ENCODE assay signal across 19 mouse cellular contexts in the genomic region with DNA sequence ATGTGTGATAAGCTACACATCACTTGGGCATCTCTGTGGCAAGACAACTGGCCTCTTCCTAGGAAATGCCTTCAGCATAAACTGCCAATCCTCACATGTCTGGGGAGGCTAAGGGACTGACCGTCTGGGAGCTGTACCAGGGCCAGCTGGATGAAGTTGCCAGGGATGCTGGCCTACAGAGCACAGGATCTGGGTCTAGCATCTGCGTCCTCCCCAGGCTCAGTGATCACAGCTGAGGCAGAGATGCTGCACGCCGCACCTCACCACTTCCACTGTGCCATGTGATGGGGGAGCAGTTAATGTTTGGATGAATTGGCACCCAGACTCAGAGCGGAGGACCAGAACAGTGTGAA.
DNase-seq lines count a peak whose midpoint lies in the region; ATAC-seq lines count a peak whose summit lies in the region.
"Had no signal": no experiment of that assay in that cellular context is flagged by ENCODE, and none has a peak within 500 bp of the region (broad histone marks: within the 10 kb centered on the region; RNA-seq: fewer than 3 reads in every experiment).

No protein-coding gene starts in this region.

- no peak for DNase-seq in hindbrain, embryonic 14.5 days (ENCODE audit: low spot score)
- DNase-seq in hindbrain, embryonic 11.5 days (ENCODE audit: low spot score), result no peak
- peak; percentile 43 for DNase-seq in retina, postnatal 1 day
- no peak for DNase-seq in retina, embryonic 14.5 days (ENCODE audit: low spot score)
- DNase-seq in layer of hippocampus, adult 9-11 months, result peak; percentile 12
- DNase-seq in spleen, postnatal 14 days (ENCODE audit: low spot score in 2 of 2), result no peak
- DNase-seq in heart, postnatal 25 days (ENCODE audit: low spot score), result no peak
- DNase-seq: forebrain, postnatal 0 days; gastrocnemius, postnatal 36 days; kidney, adult 8-10 months; thymus, postnatal 25 days had no signal

- no peak overlapping the region for H3K9ac ChIP-seq in hindbrain, embryonic 14.5 days
- H3K9ac ChIP-seq in hindbrain, embryonic 11.5 days (ENCODE audit: low read depth, low read length), result no peak overlapping the region
- no peak overlapping the region for H3K9ac ChIP-seq in intestine, embryonic 15.5 days
- H3K9ac ChIP-seq: forebrain, postnatal 0 days; liver, embryonic 14.5 days; midbrain, embryonic 15.5 days; stomach, embryonic 15.5 days had no signal

- intact Hi-C loops in heart, postnatal 25 days (cut with DNase I), result no loop called here

- H3K4me2 ChIP-seq in hindbrain, embryonic 14.5 days (replicated peaks), result no peak overlapping the region
- H3K4me2 ChIP-seq in hindbrain, embryonic 11.5 days (replicated peaks; ENCODE audit: low read depth, low read length), result no peak overlapping the region
- H3K4me2 ChIP-seq in intestine, embryonic 15.5 days (replicated peaks), result no peak overlapping the region
- H3K4me2 ChIP-seq: heart, embryonic 11.5 days; midbrain, embryonic 15.5 days; stomach, embryonic 15.5 days had no signal

- no peaks in the 10 kb centered on the region for H3K36me3 ChIP-seq in hindbrain, embryonic 14.5 days (replicated peaks; ENCODE audit: control insufficient read depth, insufficient read depth)
- H3K36me3 ChIP-seq in hindbrain, embryonic 11.5 days (ENCODE audit: control insufficient read depth, insufficient read depth, low read length), result no peaks in the 10 kb centered on the region
- no peaks in the 10 kb centered on the region for H3K36me3 ChIP-seq in intestine, embryonic 15.5 days
- H3K36me3 ChIP-seq: embryonic facial prominence, embryonic 10.5 days; limb, embryonic 10.5 days; midbrain, embryonic 15.5 days; stomach, embryonic 15.5 days had no signal

- H3K27ac ChIP-seq in hindbrain, embryonic 14.5 days, result peak overlapping the region; percentile 44
- no peak overlapping the region for H3K27ac ChIP-seq in hindbrain, embryonic 11.5 days (ENCODE audit: low read depth, low read length)
- no peak overlapping the region for H3K27ac ChIP-seq in intestine, embryonic 15.5 days
- H3K27ac ChIP-seq: embryonic facial prominence, embryonic 10.5 days; limb, embryonic 10.5 days; liver, embryonic 14.5 days; midbrain, embryonic 15.5 days; stomach, embryonic 15.5 days had no signal

- H3K27me3 ChIP-seq in hindbrain, embryonic 14.5 days (ENCODE audit: control insufficient read depth, insufficient read depth, low read length), result no peaks in the 10 kb centered on the region
- no peaks in the 10 kb centered on the region for H3K27me3 ChIP-seq in hindbrain, embryonic 11.5 days (ENCODE audit: control insufficient read depth, insufficient read depth, low read length)
- H3K27me3 ChIP-seq in intestine, embryonic 15.5 days (replicated peaks), result no peaks in the 10 kb centered on the region
- H3K27me3 ChIP-seq: midbrain, embryonic 15.5 days; Patski; stomach, embryonic 15.5 days had no signal

- ATAC-seq in hindbrain, embryonic 14.5 days (ENCODE audit: low FRiP score), result peak; percentile 68
- ATAC-seq in hindbrain, embryonic 11.5 days (ENCODE audit: low FRiP score), result no peak
- no peak for ATAC-seq in intestine, embryonic 15.5 days
- ATAC-seq: forebrain, postnatal 0 days; midbrain, embryonic 15.5 days; Patski had no signal

- peaks cover 3% of the 10 kb centered on the region; the same call in 1 of the 2 replicates for H3K4me1 ChIP-seq in hindbrain, embryonic 14.5 days (replicated peaks; ENCODE audit: control insufficient read depth, insufficient read depth, low read length)
- no peaks in the 10 kb centered on the region for H3K4me1 ChIP-seq in hindbrain, embryonic 11.5 days (replicated peaks; ENCODE audit: control insufficient read depth, insufficient read depth, low read length)
- H3K4me1 ChIP-seq in intestine, embryonic 15.5 days (replicated peaks), result no peaks in the 10 kb centered on the region
- H3K4me1 ChIP-seq: embryonic facial prominence, embryonic 10.5 days; limb, embryonic 10.5 days; midbrain, embryonic 15.5 days; stomach, embryonic 15.5 days had no signal

- 63% methylated on average over 5 of the region's 5 CpGs for WGBS in hindbrain, embryonic 14.5 days
- 93% methylated on average over 5 of the region's 5 CpGs for WGBS in hindbrain, embryonic 11.5 days
- WGBS in intestine, embryonic 15.5 days, result 89% methylated on average over 5 of the region's 5 CpGs

- H3K9me3 ChIP-seq in hindbrain, embryonic 14.5 days (ENCODE audit: control insufficient read depth, low read length), result no peaks in the 10 kb centered on the region
- H3K9me3 ChIP-seq in hindbrain, embryonic 11.5 days (ENCODE audit: control insufficient read depth, low read length), result no peaks in the 10 kb centered on the region
- H3K9me3 ChIP-seq in intestine, embryonic 15.5 days, result no peaks in the 10 kb centered on the region
- H3K9me3 ChIP-seq: embryonic facial prominence, embryonic 10.5 days; limb, embryonic 10.5 days; midbrain, embryonic 15.5 days; stomach, embryonic 15.5 days had no signal

- H3K4me3 ChIP-seq in hindbrain, embryonic 14.5 days (replicated peaks; ENCODE audit: low read length), result no peak overlapping the region
- no peak overlapping the region for H3K4me3 ChIP-seq in hindbrain, embryonic 11.5 days (ENCODE audit: low read depth, low read length)
- H3K4me3 ChIP-seq in intestine, embryonic 15.5 days (replicated peaks), result no peak overlapping the region
- H3K4me3 ChIP-seq: embryonic facial prominence, embryonic 10.5 days; limb, embryonic 10.5 days; midbrain, embryonic 15.5 days; stomach, embryonic 15.5 days had no signal

Comparison
In these comparisons a context has a peak if more than half of its experiments do, and no peak if none do; other contexts are left out.
1. DNase-seq: peak in retina, postnatal 1 day (single experiment) and layer of hippocampus, adult 9-11 months (single experiment); none in hindbrain, embryonic 14.5 days (single experiment), hindbrain, embryonic 11.5 days (single experiment), retina, embryonic 14.5 days (single experiment), spleen, postnatal 14 days (0 of 2) and heart, postnatal 25 days (single experiment).